9 mouse cellular contexts compared by ENCODE assay signal in the genomic region with DNA sequence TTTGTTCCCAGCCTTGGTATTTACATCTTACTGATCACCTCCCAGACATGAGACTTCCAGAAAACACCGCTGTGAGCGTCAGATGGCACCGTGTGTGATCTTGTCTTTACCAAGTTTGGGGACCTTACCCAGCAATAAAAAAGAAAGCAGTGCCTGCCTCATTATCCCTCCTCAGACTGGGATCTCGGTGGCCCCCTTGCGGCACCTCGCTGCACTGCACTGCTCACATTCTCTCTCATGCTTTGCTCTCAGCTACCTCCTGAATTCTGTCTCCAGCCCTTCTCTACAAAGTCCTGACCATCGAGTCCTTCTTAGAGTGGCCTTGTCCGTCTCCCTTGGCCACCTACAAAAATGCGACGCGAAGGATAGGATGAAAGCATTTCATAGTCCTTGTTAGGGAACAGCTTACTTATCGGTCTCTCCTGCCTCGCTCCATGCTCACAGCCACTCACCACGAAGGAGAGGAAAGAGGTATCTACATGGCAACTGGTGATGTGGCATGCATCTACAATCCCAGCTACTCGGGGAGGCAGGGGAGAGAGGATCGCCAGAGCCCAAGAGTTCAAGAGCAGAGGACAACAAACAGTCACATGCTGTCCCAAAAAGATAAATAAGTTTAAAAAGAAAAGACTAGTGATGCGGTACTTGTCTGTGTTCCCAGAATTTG. TPM values are rescaled to one million over a fixed set of nuclear protein-coding genes. Genes with fewer than 3 reads are reported as not detected.
DNase-seq lines count a peak whose midpoint lies in the region; ATAC-seq and TF ChIP-seq lines count a peak whose summit lies in the region.
"Had no signal": no experiment of that assay in that cellular context is flagged by ENCODE, and none has a peak within 500 bp of the region (broad histone marks: within the 10 kb centered on the region; RNA-seq: fewer than 3 reads in every experiment).

No protein-coding gene starts in this region.

- peak; percentile 92 for TF ChIP-seq CTCF in lung, adult 2 months (IDR thresholded peaks at IDR 0.05; ENCODE audit: insufficient read depth, low read length)

- peak overlapping the region; percentile 44 for H3K4me2 ChIP-seq in heart, embryonic 13.5 days

- H3K4me3 ChIP-seq in heart, embryonic 13.5 days = peak overlapping the region; percentile 27; the same call in 1 of the 2 replicates
- H3K4me3 ChIP-seq in lung, adult 2 months (replicated peaks; ENCODE audit: extremely low read depth, low read depth, low read length) = no peak overlapping the region

- H3K36me3 ChIP-seq in heart, embryonic 13.5 days = no peaks in the 10 kb centered on the region

- 0 out of 2 replicates have a peak, but pooled peaks cover 5% of the 10 kb centered on the region for H3K4me1 ChIP-seq in heart, embryonic 13.5 days
- H3K4me1 ChIP-seq in lung, adult 2 months (ENCODE audit: control insufficient read depth, insufficient read depth, low read length) = no peaks in the 10 kb centered on the region

- 27% methylated on average over 17 of the region's 17 CpGs for WGBS in heart, embryonic 13.5 days
- WGBS in lung, adult 2 months = 27% methylated on average over 17 of the region's 17 CpGs

- H3K27me3 ChIP-seq in heart, embryonic 13.5 days (replicated peaks) = no peaks in the 10 kb centered on the region

- H3K9ac ChIP-seq in heart, embryonic 13.5 days = no peak overlapping the region

- H3K27ac ChIP-seq in heart, embryonic 13.5 days (replicated peaks) = no peak overlapping the region

- H3K9me3 ChIP-seq in heart, embryonic 13.5 days = no peaks in the 10 kb centered on the region

- ATAC-seq in heart, embryonic 13.5 days (ENCODE audit: extremely low read depth, insufficient number of reproducible peaks, low FRiP score, low TSS enrichment) = no peak

- peak; percentile 44 to 60 for DNase-seq in CD8-positive naive resting alpha-beta T cell, adult 2 months (ENCODE audit: low read depth in 2 of 2, low spot score in 2 of 2)
- DNase-seq in adrenal gland, adult 18-20 months (ENCODE audit: low spot score in 2 of 2) = peak; percentile 62 to 72
- peak; percentile 69 for DNase-seq in embryo, embryonic 9.5 days (ENCODE audit: extremely low spot score)
- peak; percentile 43 to 79 for DNase-seq in layer of hippocampus, adult 18-20 months (ENCODE audit: low spot score in 2 of 2)
- peak; percentile 77 for DNase-seq in lung, adult 2 months
- DNase-seq in right cerebral cortex, postnatal 10 days (ENCODE audit: low spot score in 2 of 2) = peak; percentile 57 to 77
- DNase-seq in urinary bladder, postnatal 14 days (ENCODE audit: low spot score) = peak; percentile 64

- TF ChIP-seq POLR2A in lung, adult 2 months (IDR thresholded peaks at IDR 0.05; ENCODE audit: borderline replicate concordance, extremely low read depth, low read depth, low read length) = no peak

RNA-seq across cellular contexts. Expression of a gene that starts 45.7 kb away (rescaled TPM):
- total RNA-seq in adrenal gland, adult 18-20 months (2021) = not detected
- polyA plus RNA-seq in heart, embryonic 13.5 days (2015; fragmentation: Nextera tagmentation; extraction: Ambion mirVana) = 0.08 and 0.11 TPM in 2 replicates
- total RNA-seq in layer of hippocampus, adult 18-20 months (2021) = 1 to 10 TPM in 1 of 2 experiments, under 1 TPM in 1; 0.97 to 1.1 TPM
- polyA plus RNA-seq in lung, adult 2 months (2012; rRNA removed) = 0.18 and 0.65 TPM in 2 replicates

RNA-seq across cellular contexts. Expression of a gene that starts 53.4 kb away (rescaled TPM):
- total RNA-seq in adrenal gland, adult 18-20 months (2021) = 1 to 10 TPM; 2.4 to 3.3 TPM
- polyA plus RNA-seq in heart, embryonic 13.5 days (2015; fragmentation: Nextera tagmentation; extraction: Ambion mirVana) = 12.6 and 16.4 TPM in 2 replicates
- total RNA-seq in layer of hippocampus, adult 18-20 months (2021) = 10 to 100 TPM; 82.2 to 84.9 TPM
- 592 and 698 TPM in 2 replicates for polyA plus RNA-seq in lung, adult 2 months (2012; rRNA removed)

RNA-seq across cellular contexts. Expression of a gene that starts 57.6 kb away (rescaled TPM):
- not detected for total RNA-seq in adrenal gland, adult 18-20 months (2021)
- 0.31 TPM in 1 of 2 replicates, not detected in the other for polyA plus RNA-seq in heart, embryonic 13.5 days (2015; fragmentation: Nextera tagmentation; extraction: Ambion mirVana)
- not detected for total RNA-seq in layer of hippocampus, adult 18-20 months (2021)
- not detected in 2 replicates for polyA plus RNA-seq in lung, adult 2 months (2012; rRNA removed)
- total RNA-seq: left cerebral cortex, adult 8-10 months had no signal

Comparison
In these comparisons a context has a peak if more than half of its experiments do, and no peak if none do; other contexts are left out.
1. RNA of a gene that starts 53.4 kb away (total RNA-seq): 82.2 to 84.9 TPM in layer of hippocampus, adult 18-20 months; 2.4 to 3.3 TPM in adrenal gland, adult 18-20 months; every median in the first group is over 10 times any median in the second.
2. Peak in every context shown above with its lines, with median percentiles within 50 percentile points of each other: DNase-seq.